Mouse (Mus musculus): ENCODE data around the gene 1700001L19Rik. TPM values are rescaled to one million over a fixed set of nuclear protein-coding genes. Genes with fewer than 3 reads are reported as not detected.

The 1700001L19Rik gene
- polyA plus RNA-seq, 1 experiment from 2014 or later, result 1.6 TPM

- Histone ChIP-seq H3K4me2 (replicated peaks) (peak overlapping the region; percentile 89), H3K4me1 (peaks cover 10% of the 10 kb centered on the region), H3K4me3 (peak overlapping the region; percentile 70), H3K9ac (peak overlapping the region; percentile 70), H3K27ac (no peak overlapping the region), H3K9me3 (no peaks in the 10 kb centered on the region), H3K36me3 (peaks cover 37% of the 10 kb centered on the region), H3K27me3 (replicated peaks) (no peaks in the 10 kb centered on the region)
- under 1% methylated on average over 11 of the region's 11 CpGs for WGBS
- ATAC-seq (ENCODE audit: low FRiP score, low read depth), result peak; percentile 19; the same call in 1 of the 2 replicates
Observed at GRCm38 (mm10) chr13:68582517-68582780, 14.8 kb upstream of the 1700001L19Rik start.

- ATAC-seq (ENCODE audit: low FRiP score, low read depth), result no peak
- Histone ChIP-seq H3K27ac (no peak overlapping the region), H3K4me3 (no peak overlapping the region), H3K9ac (no peak overlapping the region), H3K4me1 (peaks cover 10% of the 10 kb centered on the region), H3K9me3 (no peaks in the 10 kb centered on the region), H3K36me3 (peaks cover 49% of the 10 kb centered on the region), H3K27me3 (replicated peaks) (no peaks in the 10 kb centered on the region), H3K4me2 (replicated peaks) (no peak overlapping the region)
- 94% methylated on average over 11 of the region's 11 CpGs for WGBS
Observed at GRCm38 (mm10) chr13:68583961-68584360, 13.3 kb upstream of the 1700001L19Rik start.

- Histone ChIP-seq H3K36me3 (peaks cover 62% of the 10 kb centered on the region), H3K27me3 (replicated peaks) (no peaks in the 10 kb centered on the region), H3K4me2 (replicated peaks) (no peak overlapping the region), H3K4me3 (no peak overlapping the region), H3K27ac (no peak overlapping the region), H3K9ac (no peak overlapping the region), H3K4me1 (peaks cover 10% of the 10 kb centered on the region), H3K9me3 (no peaks in the 10 kb centered on the region)
- WGBS, result 86% methylated on average over 7 of the region's 7 CpGs
- ATAC-seq (ENCODE audit: low FRiP score, low read depth), result no peak
Observed at GRCm38 (mm10) chr13:68585441-68585840, 11.8 kb upstream of the 1700001L19Rik start.

- no peak overlapping the region for H3K27ac ChIP-seq
- no peaks in the 10 kb centered on the region for H3K27me3 ChIP-seq (replicated peaks)
- no peak overlapping the region for H3K4me2 ChIP-seq (replicated peaks)
- no peak for ATAC-seq (ENCODE audit: low FRiP score, low read depth)
- H3K4me3 ChIP-seq, result no peak overlapping the region
- no peaks in the 10 kb centered on the region for H3K4me1 ChIP-seq
- H3K9me3 ChIP-seq, result no peaks in the 10 kb centered on the region
- no peak overlapping the region for H3K9ac ChIP-seq
- H3K36me3 ChIP-seq, result peaks cover 89% of the 10 kb centered on the region
Observed at GRCm38 (mm10) chr13:68588352-68588751, 8.9 kb upstream of the 1700001L19Rik start.

- Histone ChIP-seq H3K27me3 (replicated peaks) (no peaks in the 10 kb centered on the region; the same call in 1 of the 2 replicates), H3K36me3 (peaks cover 43% of the 10 kb centered on the region)
Observed at GRCm38 (mm10) chr13:68593797-68594196, 3.4 kb upstream of the 1700001L19Rik start.

GRCm38 (mm10) chr13:68597667-68598066 lies 446 bp downstream of the 1700001L19Rik start:
- WGBS, result 13% methylated on average over 13 of the region's 13 CpGs
- Histone ChIP-seq H3K27ac (no peak overlapping the region), H3K4me1 (peaks cover 5% of the 10 kb centered on the region; the same call in 1 of the 2 replicates), H3K4me2 (replicated peaks) (peak overlapping the region; percentile 49), H3K4me3 (no peak overlapping the region), H3K9ac (no peak overlapping the region), H3K9me3 (no peaks in the 10 kb centered on the region), H3K36me3 (peaks cover 5% of the 10 kb centered on the region), H3K27me3 (replicated peaks) (no peaks in the 10 kb centered on the region; the same call in 1 of the 2 replicates)
- no peak for ATAC-seq (ENCODE audit: low FRiP score, low read depth)

More at GRCm38 (mm10) chr13:68593797-68594196, 3.4 kb upstream of the 1700001L19Rik start:
- 87% methylated on average over 1 of the region's 1 CpGs for WGBS
- no peak overlapping the region for H3K4me2 ChIP-seq (replicated peaks)
- ATAC-seq (ENCODE audit: low FRiP score, low read depth), result no peak
- H3K27ac ChIP-seq, result no peak overlapping the region
- H3K4me1 ChIP-seq, result peaks cover 5% of the 10 kb centered on the region; the same call in 1 of the 2 replicates
- H3K4me3 ChIP-seq, result no peak overlapping the region
- H3K9ac ChIP-seq, result no peak overlapping the region
- H3K9me3 ChIP-seq, result no peaks in the 10 kb centered on the region

GRCm38 (mm10) chr13:68598953-68599352 lies 1.7 kb downstream of the 1700001L19Rik start:
- Histone ChIP-seq H3K27me3 (replicated peaks) (no peaks in the 10 kb centered on the region; the same call in 1 of the 2 replicates), H3K4me3 (no peak overlapping the region), H3K4me2 (replicated peaks) (no peak overlapping the region), H3K9ac (no peak overlapping the region), H3K36me3 (no peaks in the 10 kb centered on the region), H3K4me1 (peaks cover 5% of the 10 kb centered on the region; the same call in 1 of the 2 replicates), H3K9me3 (no peaks in the 10 kb centered on the region), H3K27ac (no peak overlapping the region)
- ATAC-seq (ENCODE audit: low FRiP score, low read depth), result no peak

GRCm38 (mm10) chr13:68601184-68601583 lies 4.0 kb downstream of the 1700001L19Rik start:
- H3K27me3 ChIP-seq (replicated peaks), result no peaks in the 10 kb centered on the region; the same call in 1 of the 2 replicates
- no peak overlapping the region for H3K4me2 ChIP-seq (replicated peaks)
- 14% methylated on average over 6 of the region's 6 CpGs for WGBS
- ATAC-seq (ENCODE audit: low FRiP score, low read depth), result peak; percentile 21; the same call in 1 of the 2 replicates
- peaks cover 11% of the 10 kb centered on the region; the same call in 1 of the 2 replicates for H3K4me1 ChIP-seq
- no peaks in the 10 kb centered on the region for H3K9me3 ChIP-seq
- no peak overlapping the region for H3K9ac ChIP-seq
- no peaks in the 10 kb centered on the region for H3K36me3 ChIP-seq
- no peak overlapping the region for H3K27ac ChIP-seq
- H3K4me3 ChIP-seq, result no peak overlapping the region

- no peaks in the 10 kb centered on the region for H3K27me3 ChIP-seq (replicated peaks)
- 84% methylated on average over 6 of the region's 6 CpGs for WGBS
- no peaks in the 10 kb centered on the region for H3K36me3 ChIP-seq
- H3K27ac ChIP-seq, result no peak overlapping the region
- H3K9me3 ChIP-seq, result no peaks in the 10 kb centered on the region
- H3K9ac ChIP-seq, result no peak overlapping the region
- H3K4me3 ChIP-seq, result no peak overlapping the region
- H3K4me2 ChIP-seq (replicated peaks), result no peak overlapping the region
- H3K4me1 ChIP-seq, result peaks cover 6% of the 10 kb centered on the region; the same call in 1 of the 2 replicates
- no peak for ATAC-seq (ENCODE audit: low FRiP score, low read depth)
Observed at GRCm38 (mm10) chr13:68603085-68603484, 5.9 kb downstream of the 1700001L19Rik start.

- H3K9me3 ChIP-seq, result no peaks in the 10 kb centered on the region
- H3K36me3 ChIP-seq, result no peaks in the 10 kb centered on the region
- H3K4me1 ChIP-seq, result peaks cover 6% of the 10 kb centered on the region; the same call in 1 of the 2 replicates
- H3K4me2 ChIP-seq (replicated peaks), result peak overlapping the region; percentile 55
- H3K27ac ChIP-seq, result no peak overlapping the region
- H3K27me3 ChIP-seq (replicated peaks), result no peaks in the 10 kb centered on the region
- WGBS, result 8% methylated on average over 11 of the region's 11 CpGs
- ATAC-seq (ENCODE audit: low FRiP score, low read depth), result peak; percentile 82
- H3K9ac ChIP-seq, result no peak overlapping the region
- peak overlapping the region; percentile 13 for H3K4me3 ChIP-seq
Observed at GRCm38 (mm10) chr13:68605689-68606126, 8.5 kb downstream of the 1700001L19Rik start.

- Histone ChIP-seq H3K4me3 (no peak overlapping the region), H3K9me3 (no peaks in the 10 kb centered on the region), H3K4me1 (peaks cover 9% of the 10 kb centered on the region; the same call in 1 of the 2 replicates), H3K27ac (no peak overlapping the region), H3K36me3 (no peaks in the 10 kb centered on the region), H3K4me2 (replicated peaks) (0 out of 2 replicates have a peak overlapping the region, but pooled peaks have one; percentile 10), H3K9ac (no peak overlapping the region), H3K27me3 (replicated peaks) (no peaks in the 10 kb centered on the region)
- WGBS, result 65% methylated on average over 21 of the region's 21 CpGs
- ATAC-seq (ENCODE audit: low FRiP score, low read depth), result no peak
Observed at GRCm38 (mm10) chr13:68607652-68608405, 10.6 kb downstream of the 1700001L19Rik start.

GRCm38 (mm10) chr13:68622792-68623191 lies 25.6 kb downstream of the 1700001L19Rik start:
- Histone ChIP-seq H3K9ac (no peak overlapping the region), H3K36me3 (no peaks in the 10 kb centered on the region), H3K27ac (no peak overlapping the region), H3K4me1 (no peaks in the 10 kb centered on the region), H3K9me3 (no peaks in the 10 kb centered on the region), H3K4me2 (replicated peaks) (no peak overlapping the region), H3K27me3 (replicated peaks) (no peaks in the 10 kb centered on the region), H3K4me3 (no peak overlapping the region)
- 70% methylated on average over 6 of the region's 6 CpGs for WGBS
- ATAC-seq (ENCODE audit: low FRiP score, low read depth), result peak; percentile 48; the same call in 1 of the 2 replicates
